Mouse (Mus musculus) embryo, embryonic 9.5 days (tissue): Measurements from ENCODE around the gene Klhl18.

Experiments used
- DNase-seq: peaks from one replicate; pipeline ENCODE4 v3.0.0-alpha.2; 2017; ENCODE audit errors: extremely low spot score

The Klhl18 gene

GRCm38 (mm10) chr9:110476124-110477091, at the start of gene Klhl18, which contains the start of gene Kif9:
TSS of gene Klhl18 (minus strand) at chr9:110476694.
TSS of gene Kif9 (plus strand) at chr9:110476958.
- peak; percentile 97 for DNase-seq

- no peak for DNase-seq
Measured at GRCm38 (mm10) chr9:110525737-110526136, 49.2 kb upstream of the Klhl18 start.

- DNase-seq: no peak
Measured at GRCm38 (mm10) chr9:110490913-110491312, 14.4 kb upstream of the Klhl18 start.

GRCm38 (mm10) chr9:110488841-110489240, 12.3 kb upstream of the Klhl18 start:
- DNase-seq: no peak

- DNase-seq: no peak
Measured at GRCm38 (mm10) chr9:110478639-110479038, 2.1 kb upstream of the Klhl18 start.

- DNase-seq: no peak
Measured at GRCm38 (mm10) chr9:110477951-110478350, 1.5 kb upstream of the Klhl18 start.

GRCm38 (mm10) chr9:110466179-110466578, 10.3 kb downstream of the Klhl18 start:
- DNase-seq: no peak

GRCm38 (mm10) chr9:110465336-110465735, 11.2 kb downstream of the Klhl18 start:
- no peak for DNase-seq

- DNase-seq: no peak
Measured at GRCm38 (mm10) chr9:110463983-110464591, 12.4 kb downstream of the Klhl18 start.

- DNase-seq: no peak
Measured at GRCm38 (mm10) chr9:110462321-110462720, 14.2 kb downstream of the Klhl18 start.

- DNase-seq: no peak
Measured at GRCm38 (mm10) chr9:110460884-110461815, 15.3 kb downstream of the Klhl18 start.

GRCm38 (mm10) chr9:110459145-110459727, 17.3 kb downstream of the Klhl18 start:
- no peak for DNase-seq

- DNase-seq: no peak
Measured at GRCm38 (mm10) chr9:110457926-110458325, 18.6 kb downstream of the Klhl18 start.

- no peak for DNase-seq
Measured at GRCm38 (mm10) chr9:110452523-110452922, 24.0 kb downstream of the Klhl18 start.

GRCm38 (mm10) chr9:110448857-110449617, 27.5 kb downstream of the Klhl18 start:
- DNase-seq: peak; percentile 81

GRCm38 (mm10) chr9:110448356-110448755, 28.1 kb downstream of the Klhl18 start:
- no peak for DNase-seq

- no peak for DNase-seq
Measured at GRCm38 (mm10) chr9:110440559-110440958, 35.9 kb downstream of the Klhl18 start.

- DNase-seq: no peak
Measured at GRCm38 (mm10) chr9:110440049-110440448, 36.4 kb downstream of the Klhl18 start.

GRCm38 (mm10) chr9:110436041-110436440, 40.5 kb downstream of the Klhl18 start:
- DNase-seq: no peak

- no peak for DNase-seq
Measured at GRCm38 (mm10) chr9:110433045-110433444, 43.4 kb downstream of the Klhl18 start.

GRCm38 (mm10) chr9:110431241-110431640, 45.3 kb downstream of the Klhl18 start:
- no peak for DNase-seq
